Mouse (Mus musculus): ENCODE measurements around the gene Igfbp5.

GRCm38 (mm10) chr1:72867346-72867745, 7.3 kb downstream of the Igfbp5 start:
- TF ChIP-seq CTCF (IDR thresholded peaks at IDR 0.05; ENCODE audit: borderline replicate concordance, extremely low read depth, insufficient read depth, insufficient read length) (no peak), POLR2A (IDR thresholded peaks at IDR 0.05; ENCODE audit: borderline replicate concordance, extremely low read depth, insufficient read depth, insufficient read length, poor library complexity, severe bottlenecking) (no peak)

All from brain, embryonic 14.5 days (tissue).